Mouse (Mus musculus) macrophage (primary cell): ENCODE data around the gene Sema6d. TPM values are rescaled to one million over a fixed set of nuclear protein-coding genes. Genes with fewer than 3 reads are reported as not detected.

Source experiments
- H3K27ac ChIP-seq: fragments of 350-480 bp; formaldehyde crosslinking; 2 replicates; pipeline ENCODE4 v1.9.0; 2021
- H3K36me3 ChIP-seq: fragments of 350-480 bp; formaldehyde crosslinking; 2 replicates; pipeline ENCODE4 v1.9.0; 2021; ENCODE audit errors: inconsistent target
- H3K4me3 ChIP-seq: fragments of 350-480 bp; formaldehyde crosslinking; 2 replicates; pipeline ENCODE4 v1.9.0; 2021; ENCODE audit errors: inconsistent target
- H3K79me2 ChIP-seq: fragments of 350-480 bp; formaldehyde crosslinking; 2 replicates; pipeline ENCODE4 v1.9.0; 2021; ENCODE audit errors: inconsistent target
- WGBS: methylation state at CpG from one replicate; pipeline ENCODE4 v1.1.7; 2026; ENCODE audit warnings: inconsistent platforms; ENCODE audit not compliant: missing documents; 5-methylcytosine and 5-hydroxymethylcytosine counted together
- polyA plus RNA-seq: library from polyadenylated mRNA; stranded (reverse); fragments of 250-400 nt; gene quantifications from 3 replicates; pipeline ENCODE4 v1.2.4, GENCODE M21; 2018; ENCODE audit warnings: inconsistent platforms

The Sema6d gene
- polyA plus RNA-seq, 1 experiment from 2014 or later = 1.1 TPM

GRCm38 (mm10) chr2:124477904-124478303, 388.1 kb downstream of the Sema6d start:
- Histone ChIP-seq H3K27ac (no peak overlapping the region), H3K79me2 (no peaks in the 10 kb centered on the region), H3K4me3 (no peak overlapping the region), H3K36me3 (no peaks in the 10 kb centered on the region)

DNA sequence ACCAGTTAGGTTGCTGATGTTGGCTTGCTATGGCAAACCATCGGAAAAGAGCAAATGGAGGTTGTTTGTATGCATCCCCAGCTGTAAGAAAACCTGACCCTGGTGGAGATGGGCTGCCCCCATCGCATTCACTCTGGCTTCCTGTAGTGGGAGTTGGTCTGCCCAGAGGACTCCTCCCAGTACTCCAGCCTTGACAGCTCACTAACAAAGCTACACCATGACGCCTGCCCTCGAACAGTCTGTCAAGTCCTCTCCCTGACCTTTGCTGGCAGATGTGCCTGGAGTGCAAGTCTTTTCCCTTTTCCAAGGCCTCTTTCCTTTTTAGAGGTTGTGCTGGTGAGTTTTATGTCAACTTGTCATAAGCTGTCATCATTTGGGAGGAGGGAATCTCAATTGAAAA, 388.8 kb downstream of the Sema6d start:
- H3K36me3 ChIP-seq = no peaks in the 10 kb centered on the region
- H3K4me3 ChIP-seq = no peak overlapping the region
- H3K27ac ChIP-seq = no peak overlapping the region
- WGBS = 88% methylated on average over 4 of the region's 4 CpGs
- H3K79me2 ChIP-seq = no peaks in the 10 kb centered on the region

DNA sequence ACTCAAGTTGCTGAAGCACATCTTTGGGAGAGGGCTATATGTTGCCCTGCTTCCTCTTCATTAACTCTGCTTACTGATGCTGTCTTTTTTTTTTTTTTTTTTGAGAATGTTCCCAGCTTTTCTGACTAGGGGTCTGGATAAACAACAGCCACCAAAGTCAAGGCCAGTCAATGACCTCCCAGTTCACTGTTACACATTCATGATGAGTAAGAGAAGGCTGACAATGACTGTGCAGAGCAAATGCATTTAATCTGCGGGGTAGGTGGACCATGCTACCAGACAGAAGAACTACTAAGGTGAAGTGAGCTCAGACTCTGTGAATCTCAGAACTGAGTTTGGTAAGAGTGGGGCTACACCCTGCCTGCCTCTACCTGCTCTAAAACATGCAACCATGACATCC, 396.0 kb downstream of the Sema6d start:
- Histone ChIP-seq H3K79me2 (no peaks in the 10 kb centered on the region), H3K4me3 (no peak overlapping the region), H3K36me3 (no peaks in the 10 kb centered on the region), H3K27ac (no peak overlapping the region)
- 100% methylated on average over 1 of the region's 1 CpGs for WGBS

DNA sequence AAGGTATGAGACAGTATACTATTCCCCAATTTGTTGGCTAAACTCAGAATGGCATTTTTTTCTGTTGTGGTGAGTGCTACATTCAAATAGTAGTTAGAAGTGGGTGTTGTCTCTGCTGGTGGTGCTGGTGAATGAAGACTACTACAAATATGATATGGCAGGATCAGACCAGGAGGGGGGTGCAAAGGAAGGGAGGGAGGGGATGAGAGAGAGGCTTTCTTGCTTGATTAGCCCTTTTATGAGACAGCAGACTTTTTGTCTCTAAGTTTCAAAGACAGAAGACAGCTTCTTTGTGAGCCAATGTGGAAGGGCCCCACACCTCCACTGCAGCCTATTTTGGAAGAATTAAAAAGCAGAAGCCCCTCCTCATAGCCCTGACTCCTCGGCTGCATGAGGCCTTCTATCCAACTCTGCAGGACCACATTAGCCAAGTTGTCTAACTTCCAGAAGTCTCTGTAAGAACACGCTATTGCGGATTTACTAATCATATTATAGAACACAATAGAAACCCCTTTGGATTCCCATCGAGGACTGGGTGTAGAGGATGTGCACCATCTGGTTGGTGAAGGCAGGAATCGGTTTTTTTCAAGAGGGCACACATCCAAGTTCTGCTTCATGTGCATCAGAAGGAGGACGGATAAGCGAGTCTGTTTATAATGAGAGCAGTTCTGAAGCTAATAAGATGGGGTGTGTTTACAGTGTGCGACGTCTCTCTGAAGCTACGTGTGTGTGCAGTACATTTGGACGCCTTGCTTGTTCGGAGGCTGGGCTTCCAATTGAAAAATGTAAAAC, 400.4 kb downstream of the Sema6d start:
- Histone ChIP-seq H3K4me3 (no peak overlapping the region), H3K36me3 (no peaks in the 10 kb centered on the region), H3K79me2 (no peaks in the 10 kb centered on the region), H3K27ac (no peak overlapping the region)
- 95% methylated on average over 9 of the region's 12 CpGs for WGBS

- Histone ChIP-seq H3K27ac (no peak overlapping the region), H3K79me2 (no peaks in the 10 kb centered on the region), H3K4me3 (no peak overlapping the region), H3K36me3 (no peaks in the 10 kb centered on the region)
- 57% methylated on average over 1 of the region's 1 CpGs for WGBS
These were observed 406.0 kb downstream of the Sema6d start for GRCm38 (mm10) chr2:124495751-124496150.

GRCm38 (mm10) chr2:124499670-124500069, 409.9 kb downstream of the Sema6d start:
- Histone ChIP-seq H3K4me3 (no peak overlapping the region), H3K27ac (no peak overlapping the region), H3K79me2 (no peaks in the 10 kb centered on the region), H3K36me3 (no peaks in the 10 kb centered on the region)
- 72% methylated on average over 1 of the region's 1 CpGs for WGBS

- H3K4me3 ChIP-seq = no peak overlapping the region
- H3K79me2 ChIP-seq = no peaks in the 10 kb centered on the region
- 74% methylated on average over 4 of the region's 4 CpGs for WGBS
- H3K27ac ChIP-seq = no peak overlapping the region
- H3K36me3 ChIP-seq = no peaks in the 10 kb centered on the region
These were observed 416.2 kb downstream of the Sema6d start for GRCm38 (mm10) chr2:124505784-124506489.

GRCm38 (mm10) chr2:124507804-124508203, 418.0 kb downstream of the Sema6d start:
- no peaks in the 10 kb centered on the region for H3K36me3 ChIP-seq
- no peak overlapping the region for H3K4me3 ChIP-seq
- H3K79me2 ChIP-seq = no peaks in the 10 kb centered on the region
- WGBS = 92% methylated on average over 3 of the region's 4 CpGs
- H3K27ac ChIP-seq = no peak overlapping the region

GRCm38 (mm10) chr2:124509479-124509878, 419.7 kb downstream of the Sema6d start:
- Histone ChIP-seq H3K4me3 (no peak overlapping the region), H3K79me2 (no peaks in the 10 kb centered on the region), H3K27ac (no peak overlapping the region), H3K36me3 (no peaks in the 10 kb centered on the region)
- 85% methylated on average over 6 of the region's 6 CpGs for WGBS

GRCm38 (mm10) chr2:124511826-124512225, 422.1 kb downstream of the Sema6d start:
- Histone ChIP-seq H3K36me3 (no peaks in the 10 kb centered on the region), H3K4me3 (no peak overlapping the region), H3K27ac (no peak overlapping the region), H3K79me2 (no peaks in the 10 kb centered on the region)
- WGBS = 87% methylated on average over 10 of the region's 10 CpGs

DNA sequence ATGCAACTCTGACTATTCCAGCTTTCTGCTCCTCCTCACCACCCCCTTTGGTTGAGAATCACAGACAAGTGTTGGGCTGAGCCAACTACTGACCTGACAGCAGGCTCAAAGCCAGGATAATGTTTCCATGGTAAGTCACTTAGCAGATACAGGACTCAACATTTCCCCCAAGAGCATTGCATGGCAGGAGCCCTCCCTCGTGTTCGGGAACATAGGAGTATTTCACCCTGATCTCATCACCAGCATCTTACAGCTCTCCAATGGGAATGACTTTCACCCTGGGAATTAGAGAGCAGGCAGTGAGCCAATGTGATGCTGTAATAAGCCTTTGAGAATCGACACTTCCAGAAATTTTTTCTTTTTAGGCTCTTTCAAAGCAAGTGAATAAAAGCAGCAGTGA, 432.7 kb downstream of the Sema6d start:
- Histone ChIP-seq H3K27ac (no peak overlapping the region), H3K79me2 (no peaks in the 10 kb centered on the region), H3K4me3 (no peak overlapping the region), H3K36me3 (no peaks in the 10 kb centered on the region)
- 87% methylated on average over 3 of the region's 3 CpGs for WGBS

- Histone ChIP-seq H3K4me3 (no peak overlapping the region), H3K36me3 (no peaks in the 10 kb centered on the region), H3K27ac (no peak overlapping the region), H3K79me2 (no peaks in the 10 kb centered on the region)
- WGBS = 91% methylated on average over 6 of the region's 6 CpGs
These were observed 433.9 kb downstream of the Sema6d start for GRCm38 (mm10) chr2:124523667-124524066.

DNA sequence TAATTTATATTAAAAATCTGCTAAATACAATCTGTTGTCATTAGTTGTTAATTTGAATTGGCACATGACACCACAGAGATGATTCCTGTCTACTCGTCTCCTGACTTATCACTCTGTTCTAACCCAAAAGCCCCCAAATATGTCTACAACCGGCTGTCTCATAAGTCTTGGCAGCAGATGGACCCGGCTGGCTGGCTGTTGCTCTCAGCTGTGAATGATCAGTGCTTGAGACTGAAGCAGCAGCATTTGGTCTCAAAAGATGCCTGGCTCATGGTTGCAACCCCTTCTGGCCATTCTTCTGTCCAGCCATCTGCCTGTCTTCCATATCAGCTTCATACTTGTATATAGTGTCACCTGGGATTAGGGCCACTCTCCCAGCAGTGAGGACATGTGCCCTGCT, 434.4 kb downstream of the Sema6d start:
- 98% methylated on average over 3 of the region's 3 CpGs for WGBS
- H3K79me2 ChIP-seq = no peaks in the 10 kb centered on the region
- no peak overlapping the region for H3K4me3 ChIP-seq
- no peak overlapping the region for H3K27ac ChIP-seq
- no peaks in the 10 kb centered on the region for H3K36me3 ChIP-seq

DNA sequence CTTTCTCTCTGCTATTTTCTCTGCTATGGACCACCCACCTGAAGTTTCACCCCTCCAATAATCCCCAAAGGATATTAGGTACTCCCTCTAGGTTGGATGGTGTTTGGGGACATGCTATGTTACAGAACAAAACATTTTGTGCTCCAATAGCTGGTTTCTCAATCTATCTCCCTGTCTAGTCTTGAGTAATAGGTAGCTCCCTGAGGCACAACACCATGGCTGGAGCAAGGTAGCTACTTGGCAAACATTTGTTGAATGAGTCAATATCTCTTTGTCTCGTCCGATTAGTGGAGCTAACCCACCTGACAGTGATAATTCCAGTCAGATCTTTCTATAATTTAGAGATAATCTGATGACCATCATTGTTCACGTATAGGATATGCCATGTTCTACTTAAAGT, 437.9 kb downstream of the Sema6d start:
- no peak overlapping the region for H3K27ac ChIP-seq
- 93% methylated on average over 3 of the region's 3 CpGs for WGBS
- no peak overlapping the region for H3K4me3 ChIP-seq
- H3K36me3 ChIP-seq = no peaks in the 10 kb centered on the region
- no peaks in the 10 kb centered on the region for H3K79me2 ChIP-seq

DNA sequence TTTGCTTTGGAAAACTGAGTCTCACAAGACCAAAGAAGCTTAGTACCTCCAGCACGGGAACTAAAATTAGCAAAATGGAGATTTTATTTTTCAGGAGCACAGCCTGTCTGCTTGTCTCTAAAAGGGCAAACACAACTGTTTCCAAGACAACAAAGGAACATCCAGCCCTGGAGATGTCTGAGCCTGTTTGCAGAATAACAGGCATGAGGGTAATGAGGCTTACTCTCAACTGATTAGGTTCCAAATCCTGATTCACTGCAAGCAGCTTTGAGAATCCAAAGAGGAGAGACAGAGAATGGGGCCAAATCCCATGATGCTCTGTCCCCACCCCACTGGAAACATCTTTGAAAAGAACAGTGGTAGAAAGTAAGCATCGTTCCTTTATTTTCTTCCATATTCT, 440.7 kb downstream of the Sema6d start:
- no peak overlapping the region for H3K27ac ChIP-seq
- 100% methylated on average over 2 of the region's 2 CpGs for WGBS

More for the DNA sequence above, 440.7 kb downstream of the Sema6d start:
- Histone ChIP-seq H3K79me2 (no peaks in the 10 kb centered on the region), H3K36me3 (no peaks in the 10 kb centered on the region), H3K4me3 (no peak overlapping the region)
